Mouse (Mus musculus): ENCODE data around the gene Pnp2. TPM values are rescaled to one million over a fixed set of nuclear protein-coding genes. Genes with fewer than 3 reads are reported as not detected.

Pnp2 gene
- polyA plus RNA-seq (2014; fragmentation: Illumina TruSeq; extraction: RNeasy Lipid Tissue Mini Kit (QIAGEN cat#74804); ENCODE audit: low read depth, low replicate concordance), result 0.45 TPM

DNA sequence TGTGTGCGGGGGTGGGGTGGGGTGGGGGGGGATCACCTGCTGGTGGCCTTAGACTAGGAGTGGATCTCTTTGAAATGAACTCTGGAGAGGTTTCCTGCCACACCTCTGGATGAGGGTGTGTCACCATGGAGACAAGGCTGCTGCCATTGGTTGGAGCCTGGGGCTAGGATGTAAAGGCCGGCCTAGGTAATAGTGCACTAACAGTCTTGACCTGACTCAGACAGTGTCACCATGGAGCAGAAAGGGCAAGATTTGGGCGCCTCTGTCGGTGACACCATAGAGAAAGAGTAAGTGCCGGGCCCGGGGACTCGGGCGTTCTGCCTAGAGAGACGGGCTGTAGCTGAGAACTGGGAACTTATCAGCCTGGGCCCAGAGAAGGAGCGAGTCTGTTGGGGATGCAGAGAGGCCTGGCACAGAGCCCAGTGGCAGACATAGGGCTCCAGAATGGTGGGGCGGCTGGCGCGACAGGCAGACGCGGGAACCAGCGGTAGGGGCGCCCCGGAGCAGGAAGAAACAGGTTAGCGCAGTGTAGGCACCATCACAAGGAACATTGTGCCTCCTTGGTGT, at the start of gene Pnp2:
Gene Pnp2 (plus strand): TSS at position 51 of the 567 bp plus-strand sequence.

DNA sequence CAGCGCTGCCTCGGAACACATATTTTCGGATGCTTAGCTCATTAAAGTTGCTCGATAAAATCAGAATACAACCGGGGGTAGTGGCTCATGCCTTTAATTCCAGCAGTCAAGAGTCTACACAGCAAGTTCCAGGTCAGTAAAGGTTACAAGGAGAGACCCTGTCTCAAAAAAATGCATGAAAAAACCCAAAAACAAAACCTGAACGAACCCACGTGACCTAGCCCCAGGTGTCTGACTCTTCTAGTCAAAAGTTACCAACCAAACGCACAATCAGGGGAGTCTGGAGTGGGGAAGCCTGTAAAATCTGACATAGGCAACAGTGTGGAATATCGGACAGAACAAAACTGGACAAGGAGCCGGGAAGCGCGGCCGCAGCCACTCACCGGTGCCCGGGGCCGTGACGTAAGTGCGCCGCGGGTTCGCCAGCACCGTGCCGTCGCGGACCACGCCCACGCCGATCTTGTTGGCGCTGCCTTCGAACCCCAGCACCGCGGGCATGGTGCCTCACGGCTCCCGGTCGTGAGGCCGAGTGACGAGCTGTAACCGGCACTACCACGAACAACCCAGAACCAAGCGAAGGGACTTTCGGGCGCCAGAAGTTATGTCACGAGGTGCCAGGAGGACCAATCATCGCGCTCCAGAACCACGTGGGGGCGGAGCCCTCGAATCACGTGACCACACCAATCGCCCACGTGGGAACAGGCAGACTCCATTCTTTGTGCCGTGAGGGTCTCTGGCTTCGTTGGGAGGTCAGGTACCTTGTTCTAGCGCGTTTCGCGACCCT, 31.3 kb upstream of the Pnp2 start, which contains the start of the genes Osgep and Apex1:
Gene Osgep (minus strand): TSS at position 613 of the 784 bp plus-strand sequence.
Gene Apex1 (plus strand): TSS at position 688 of the 784 bp plus-strand sequence.

DNA sequence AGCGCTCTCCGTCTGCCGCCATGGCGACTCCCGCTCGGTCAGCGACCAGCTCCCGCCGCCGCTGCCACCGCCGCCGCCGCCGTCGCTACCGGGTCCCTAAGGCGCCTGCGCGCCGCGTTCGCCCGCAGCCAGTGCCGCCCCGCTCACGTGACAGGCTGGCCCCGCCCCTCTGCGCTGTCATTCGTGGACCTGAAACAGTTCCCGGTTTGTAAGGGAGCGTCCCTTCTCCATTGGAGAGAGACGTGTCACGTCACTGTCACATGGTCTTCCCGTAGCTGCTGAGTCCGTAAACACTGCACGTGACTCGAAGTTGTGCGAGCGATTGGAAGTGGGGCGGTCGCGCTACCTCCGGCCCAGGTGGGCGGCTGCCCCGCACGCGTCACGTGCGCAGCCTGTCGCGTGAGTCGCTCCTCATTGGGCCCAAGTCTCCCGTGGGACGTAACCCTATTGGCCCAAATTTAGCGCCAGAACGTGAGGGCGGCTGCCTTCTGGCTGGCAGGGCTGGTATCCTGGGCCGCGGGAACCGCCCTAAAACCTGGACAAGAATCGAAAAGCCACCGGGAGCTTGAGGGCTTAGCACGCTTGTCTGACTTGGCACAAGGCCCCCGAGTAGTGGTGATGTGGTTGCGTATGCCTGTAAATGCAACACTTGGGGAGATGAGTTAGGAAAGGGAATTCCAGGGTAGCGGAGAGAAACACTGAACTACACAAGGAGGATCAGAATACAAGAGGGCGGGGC, 24.9 kb upstream of the Pnp2 start, which contains the start of the genes Pip4p1 and Pnp:
Gene Pip4p1 (minus strand): TSS at position 103 of the 739 bp plus-strand sequence.
Gene Pnp (plus strand): TSS at position 329 of the 739 bp plus-strand sequence.

DNA sequence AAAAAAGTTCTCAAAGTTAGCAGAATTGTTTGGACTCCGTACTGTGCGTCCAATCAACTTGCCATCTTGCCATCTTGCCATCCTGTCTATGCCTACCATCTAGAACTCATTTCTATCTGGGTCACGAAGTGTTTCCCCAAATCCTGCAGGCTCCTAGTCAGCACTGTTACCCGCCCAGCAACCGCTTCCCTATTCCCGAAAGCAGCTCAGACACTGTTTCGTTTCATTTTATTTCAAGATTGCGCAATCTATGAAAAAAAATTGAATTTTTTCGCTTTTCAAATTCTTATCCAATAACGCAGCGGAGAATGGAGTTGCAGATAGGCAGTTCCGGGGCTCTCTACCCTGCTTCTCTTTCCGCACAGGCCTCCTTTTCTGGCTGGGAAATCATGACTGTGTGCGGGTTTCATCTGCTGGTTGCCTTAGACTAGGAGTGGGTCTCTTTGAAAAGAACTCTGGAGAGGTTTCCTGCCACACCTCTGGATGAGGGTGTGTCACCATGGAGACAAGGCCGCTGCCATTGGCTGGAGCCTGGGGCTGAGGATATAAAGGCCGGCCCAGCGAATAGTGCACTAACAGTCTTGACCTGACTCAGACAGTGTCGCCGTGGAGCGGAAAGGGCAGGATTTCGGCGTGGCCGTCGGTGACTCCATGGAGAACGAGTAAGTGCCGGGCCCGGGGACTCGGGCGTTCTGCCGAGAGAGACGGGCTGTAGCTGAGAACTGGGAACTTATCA, 11.7 kb upstream of the Pnp2 start, which contains the start of gene Gm49342:
Gene Gm49342 (plus strand): TSS at position 586 of the 736 bp plus-strand sequence.

DNA sequence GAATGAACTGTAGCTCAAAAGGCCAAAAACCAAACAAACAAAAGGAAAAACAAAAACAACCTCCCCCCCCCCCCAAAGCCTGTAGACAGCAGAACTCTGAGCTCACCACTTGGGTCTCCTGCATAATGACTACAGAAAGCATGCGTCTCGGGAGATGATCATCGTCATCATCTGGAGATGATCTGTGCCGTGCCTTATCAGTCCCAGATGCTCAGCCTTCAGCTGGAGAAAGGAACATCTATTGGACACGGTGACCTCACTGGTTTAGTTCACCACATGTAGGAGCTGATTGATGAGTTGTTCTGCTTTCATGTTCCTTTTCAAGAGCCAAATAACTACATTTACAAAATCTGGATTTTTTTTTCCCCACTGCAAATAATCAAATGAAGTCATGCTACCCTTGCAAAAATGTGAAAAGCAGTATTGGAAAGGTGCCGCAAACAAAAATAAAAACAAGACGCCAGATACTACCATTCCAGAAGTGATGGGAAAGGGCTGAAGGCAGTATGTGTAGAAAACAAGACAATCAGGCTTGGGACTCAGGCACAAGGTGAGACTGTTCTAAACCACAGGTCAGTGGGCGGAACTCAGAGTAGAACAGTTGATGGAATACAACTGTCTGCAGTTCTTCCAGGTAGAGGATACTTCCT, 51.5 kb downstream of the Pnp2 start, which contains the start of gene Rnase10:
Gene Rnase10 (plus strand): TSS at position 600 of the 650 bp plus-strand sequence.

Other genes starting within 250 kb of the Pnp2 start
- gene Olfr748, start 248.6 kb upstream of the Pnp2 start, polyA plus RNA-seq (2014; fragmentation: Illumina TruSeq; extraction: RNeasy Lipid Tissue Mini Kit (QIAGEN cat#74804); ENCODE audit: low read depth, low replicate concordance), result not detected
- gene Olfr749, start 210.9 kb upstream of the Pnp2 start, polyA plus RNA-seq (2014; fragmentation: Illumina TruSeq; extraction: RNeasy Lipid Tissue Mini Kit (QIAGEN cat#74804); ENCODE audit: low read depth, low replicate concordance), result not detected
- gene Ttc5, start 170.5 kb upstream of the Pnp2 start, polyA plus RNA-seq (2014; fragmentation: Illumina TruSeq; extraction: RNeasy Lipid Tissue Mini Kit (QIAGEN cat#74804); ENCODE audit: low read depth, low replicate concordance), result 7.0 TPM
- not detected for gene Ccnb1ip1, start 148.3 kb upstream of the Pnp2 start, polyA plus RNA-seq (2014; fragmentation: Illumina TruSeq; extraction: RNeasy Lipid Tissue Mini Kit (QIAGEN cat#74804); ENCODE audit: low read depth, low replicate concordance)
- 11.7 TPM for gene Parp2, start 148.2 kb upstream of the Pnp2 start, polyA plus RNA-seq (2014; fragmentation: Illumina TruSeq; extraction: RNeasy Lipid Tissue Mini Kit (QIAGEN cat#74804); ENCODE audit: low read depth, low replicate concordance)
- 4.7 TPM for gene Tep1, start 85.4 kb upstream of the Pnp2 start, polyA plus RNA-seq (2014; fragmentation: Illumina TruSeq; extraction: RNeasy Lipid Tissue Mini Kit (QIAGEN cat#74804); ENCODE audit: low read depth, low replicate concordance)
- gene Klhl33, start 58.5 kb upstream of the Pnp2 start, polyA plus RNA-seq (2014; fragmentation: Illumina TruSeq; extraction: RNeasy Lipid Tissue Mini Kit (QIAGEN cat#74804); ENCODE audit: low read depth, low replicate concordance), result not detected
- 10.0 TPM for gene Osgep, start 31.1 kb upstream of the Pnp2 start, polyA plus RNA-seq (2014; fragmentation: Illumina TruSeq; extraction: RNeasy Lipid Tissue Mini Kit (QIAGEN cat#74804); ENCODE audit: low read depth, low replicate concordance)
- gene Apex1, start 31.0 kb upstream of the Pnp2 start, polyA plus RNA-seq (2014; fragmentation: Illumina TruSeq; extraction: RNeasy Lipid Tissue Mini Kit (QIAGEN cat#74804); ENCODE audit: low read depth, low replicate concordance), result 17.1 TPM
- 14.0 TPM for gene Pip4p1, start 25.1 kb upstream of the Pnp2 start, polyA plus RNA-seq (2014; fragmentation: Illumina TruSeq; extraction: RNeasy Lipid Tissue Mini Kit (QIAGEN cat#74804); ENCODE audit: low read depth, low replicate concordance)
- 139 TPM for gene Pnp, start 24.9 kb upstream of the Pnp2 start, polyA plus RNA-seq (2014; fragmentation: Illumina TruSeq; extraction: RNeasy Lipid Tissue Mini Kit (QIAGEN cat#74804); ENCODE audit: low read depth, low replicate concordance)
- gene Gm49342, start 11.5 kb upstream of the Pnp2 start, polyA plus RNA-seq (2014; fragmentation: Illumina TruSeq; extraction: RNeasy Lipid Tissue Mini Kit (QIAGEN cat#74804); ENCODE audit: low read depth, low replicate concordance), result not detected
- 0.50 TPM for gene Rnase10, start 51.8 kb downstream of the Pnp2 start, polyA plus RNA-seq (2014; fragmentation: Illumina TruSeq; extraction: RNeasy Lipid Tissue Mini Kit (QIAGEN cat#74804); ENCODE audit: low read depth, low replicate concordance)
- not detected for gene Rnase9, start 85.9 kb downstream of the Pnp2 start, polyA plus RNA-seq (2014; fragmentation: Illumina TruSeq; extraction: RNeasy Lipid Tissue Mini Kit (QIAGEN cat#74804); ENCODE audit: low read depth, low replicate concordance)
- gene Rnase11, start 94.2 kb downstream of the Pnp2 start, polyA plus RNA-seq (2014; fragmentation: Illumina TruSeq; extraction: RNeasy Lipid Tissue Mini Kit (QIAGEN cat#74804); ENCODE audit: low read depth, low replicate concordance), result not detected
- gene Rnase12, start 101.7 kb downstream of the Pnp2 start, polyA plus RNA-seq (2014; fragmentation: Illumina TruSeq; extraction: RNeasy Lipid Tissue Mini Kit (QIAGEN cat#74804); ENCODE audit: low read depth, low replicate concordance), result not detected
- not detected for gene Olfr750, start 118.4 kb downstream of the Pnp2 start, polyA plus RNA-seq (2014; fragmentation: Illumina TruSeq; extraction: RNeasy Lipid Tissue Mini Kit (QIAGEN cat#74804); ENCODE audit: low read depth, low replicate concordance)
- gene Rnase4, start 135.1 kb downstream of the Pnp2 start, polyA plus RNA-seq (2014; fragmentation: Illumina TruSeq; extraction: RNeasy Lipid Tissue Mini Kit (QIAGEN cat#74804); ENCODE audit: low read depth, low replicate concordance), result 2,257 TPM
- gene Ang, start 135.2 kb downstream of the Pnp2 start, polyA plus RNA-seq (2014; fragmentation: Illumina TruSeq; extraction: RNeasy Lipid Tissue Mini Kit (QIAGEN cat#74804); ENCODE audit: low read depth, low replicate concordance), result 347 TPM
- gene Eddm3b, start 158.4 kb downstream of the Pnp2 start, polyA plus RNA-seq (2014; fragmentation: Illumina TruSeq; extraction: RNeasy Lipid Tissue Mini Kit (QIAGEN cat#74804); ENCODE audit: low read depth, low replicate concordance), result not detected
- gene Rnase6, start 167.9 kb downstream of the Pnp2 start, polyA plus RNA-seq (2014; fragmentation: Illumina TruSeq; extraction: RNeasy Lipid Tissue Mini Kit (QIAGEN cat#74804); ENCODE audit: low read depth, low replicate concordance), result 0.93 TPM
- not detected for gene Rnase1, start 190.8 kb downstream of the Pnp2 start, polyA plus RNA-seq (2014; fragmentation: Illumina TruSeq; extraction: RNeasy Lipid Tissue Mini Kit (QIAGEN cat#74804); ENCODE audit: low read depth, low replicate concordance)
- gene Rnase2b, start 206.3 kb downstream of the Pnp2 start, polyA plus RNA-seq (2014; fragmentation: Illumina TruSeq; extraction: RNeasy Lipid Tissue Mini Kit (QIAGEN cat#74804); ENCODE audit: low read depth, low replicate concordance), result not detected
- not detected for gene Ang2, start 243.2 kb downstream of the Pnp2 start, polyA plus RNA-seq (2014; fragmentation: Illumina TruSeq; extraction: RNeasy Lipid Tissue Mini Kit (QIAGEN cat#74804); ENCODE audit: low read depth, low replicate concordance)
- not detected for gene Ear14, start 247.4 kb downstream of the Pnp2 start, polyA plus RNA-seq (2014; fragmentation: Illumina TruSeq; extraction: RNeasy Lipid Tissue Mini Kit (QIAGEN cat#74804); ENCODE audit: low read depth, low replicate concordance)

Data from liver, adult 10 weeks (tissue).